Comparison of ENCODE assay signal across 8 mouse cellular contexts in the genomic region with DNA sequence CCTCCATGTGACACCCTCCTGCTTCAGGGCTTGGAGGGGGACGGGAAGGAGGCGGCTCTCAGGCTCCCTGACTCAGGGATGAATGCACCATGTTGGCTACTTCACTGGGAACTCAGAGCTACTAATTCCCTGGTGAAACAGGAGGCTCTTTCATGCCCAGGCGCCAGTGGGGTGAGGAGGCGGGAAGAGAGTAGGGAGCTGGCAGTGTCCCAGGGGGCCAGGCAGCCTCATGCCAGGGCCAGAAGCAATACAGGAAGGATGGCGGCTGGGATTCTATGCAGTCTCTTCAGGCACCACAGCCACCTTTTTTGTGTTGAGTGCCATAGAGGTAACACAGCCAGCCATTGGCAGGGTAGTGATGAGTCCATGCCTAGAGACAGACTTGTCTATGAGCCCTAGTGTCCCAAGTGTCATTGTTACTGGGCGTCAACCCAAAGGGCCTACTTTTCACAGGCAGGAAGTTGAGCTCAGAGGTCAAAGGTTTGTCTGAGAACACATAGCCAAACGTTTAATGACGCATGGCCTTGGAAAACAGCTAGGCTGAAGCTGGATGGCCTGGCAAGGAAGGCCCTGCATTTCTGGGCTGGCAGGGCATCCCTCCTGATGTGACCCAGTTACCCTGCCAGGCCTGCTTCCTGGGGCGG. TPM values are rescaled to one million over a fixed set of nuclear protein-coding genes. Genes with fewer than 3 reads are reported as not detected.
DNase-seq lines count a peak whose midpoint lies in the region; ATAC-seq lines count a peak whose summit lies in the region.

No protein-coding gene starts in this region.

- intact Hi-C loops in left cerebral cortex, postnatal 4 days (cut with DNase I) = no loop called here

- H3K27me3 ChIP-seq in kidney, embryonic 16.5 days (ENCODE audit: insufficient read depth, low read length) = no peaks in the 10 kb centered on the region
- H3K27me3 ChIP-seq in hindbrain, embryonic 16.5 days (replicated peaks; ENCODE audit: control insufficient read depth, insufficient read depth, low read length) = no peaks in the 10 kb centered on the region

- peaks cover 11% of the 10 kb centered on the region for H3K4me1 ChIP-seq in kidney, embryonic 16.5 days (ENCODE audit: insufficient read depth, low read length)
- H3K4me1 ChIP-seq in hindbrain, embryonic 16.5 days (ENCODE audit: control insufficient read depth, insufficient read depth, low read depth, low read length) = peaks cover 10% of the 10 kb centered on the region

- H3K36me3 ChIP-seq in kidney, embryonic 16.5 days (ENCODE audit: insufficient read depth, low read length) = peaks cover 14% of the 10 kb centered on the region
- peaks cover 6% of the 10 kb centered on the region; the same call in 1 of the 2 replicates for H3K36me3 ChIP-seq in hindbrain, embryonic 16.5 days (ENCODE audit: control insufficient read depth, insufficient read depth, low read length)

- H3K9me3 ChIP-seq in kidney, embryonic 16.5 days (ENCODE audit: low read length) = no peaks in the 10 kb centered on the region
- H3K9me3 ChIP-seq in hindbrain, embryonic 16.5 days (ENCODE audit: control insufficient read depth, low read length) = no peaks in the 10 kb centered on the region

- ATAC-seq in kidney, embryonic 16.5 days (ENCODE audit: low FRiP score, low TSS enrichment) = no peak
- peak; percentile 42 for ATAC-seq in frontal cortex, adult (ENCODE audit: low TSS enrichment)
- peak; percentile 87 for ATAC-seq in hindbrain, embryonic 16.5 days
- no peak for ATAC-seq in megakaryocyte, adult 5-6 weeks (ENCODE audit: poor library complexity, severe bottlenecking)

- H3K4me2 ChIP-seq in kidney, embryonic 16.5 days (replicated peaks; ENCODE audit: low read depth, low read length) = no peak overlapping the region
- no peak overlapping the region for H3K4me2 ChIP-seq in hindbrain, embryonic 16.5 days (ENCODE audit: low read length)

- H3K9ac ChIP-seq in kidney, embryonic 16.5 days (replicated peaks; ENCODE audit: low read length) = no peak overlapping the region
- no peak overlapping the region for H3K9ac ChIP-seq in hindbrain, embryonic 16.5 days (ENCODE audit: low read depth, low read length)

- H3K4me3 ChIP-seq in kidney, embryonic 16.5 days (ENCODE audit: low read length) = no peak overlapping the region
- H3K4me3 ChIP-seq in hindbrain, embryonic 16.5 days (ENCODE audit: low read length) = no peak overlapping the region

- DNase-seq in kidney, adult 11 months = peak; percentile 62
- peak; percentile 28 for DNase-seq in adrenal gland, adult 8-10 months
- peak; percentile 74 for DNase-seq in left cerebral cortex, postnatal 4 days
- DNase-seq in spleen, postnatal 10 days (ENCODE audit: low spot score in 2 of 2) = no peak

- H3K27ac ChIP-seq in kidney, embryonic 16.5 days (ENCODE audit: low read length) = no peak overlapping the region
- peak overlapping the region; percentile 68 for H3K27ac ChIP-seq in hindbrain, embryonic 16.5 days (ENCODE audit: low read depth, low read length)

- WGBS in kidney, embryonic 16.5 days = 54% methylated on average over 9 of the region's 9 CpGs
- WGBS in hindbrain, embryonic 16.5 days = 53% methylated on average over 9 of the region's 9 CpGs

RNA-seq across cellular contexts. Expression of a gene that starts 1.7 kb away (rescaled TPM):
- 32.2 and 35.2 TPM in 2 replicates for polyA plus RNA-seq in kidney, embryonic 16.5 days (2015; fragmentation: Nextera tagmentation; extraction: Ambion mirVana)
- total RNA-seq in adrenal gland, adult 8-10 months (2022) = 10 to 100 TPM; 24.5 to 26.7 (median 25.1) TPM
- polyA plus RNA-seq in hindbrain, embryonic 16.5 days (2015; fragmentation: Nextera tagmentation; extraction: Ambion mirVana) = 46.7 and 51.6 TPM in 2 replicates
- 10 to 100 TPM; 33.0 to 34.5 TPM for total RNA-seq in left cerebral cortex, postnatal 4 days (2021)
- 19.5 and 25.6 TPM in 2 replicates for total RNA-seq in megakaryocyte, adult 5-6 weeks (2015)
- 4.7 and 7.1 TPM in 2 replicates for total RNA-seq in megakaryocyte, adult 5-6 weeks (2017)

RNA-seq across cellular contexts. Expression of a gene that starts 8.8 kb away (rescaled TPM):
- 0.10 and 0.31 TPM in 2 replicates for polyA plus RNA-seq in kidney, embryonic 16.5 days (2015; fragmentation: Nextera tagmentation; extraction: Ambion mirVana)
- 1 to 10 TPM in 1 of 4 experiments, under 1 TPM in 3; 0.20 to 1.5 (median 0.36) TPM for total RNA-seq in adrenal gland, adult 8-10 months (2022)
- polyA plus RNA-seq in hindbrain, embryonic 16.5 days (2015; fragmentation: Nextera tagmentation; extraction: Ambion mirVana) = 178 and 200 TPM in 2 replicates
- total RNA-seq in left cerebral cortex, postnatal 4 days (2021) = 100 to 1,000 TPM; 511 to 532 TPM
- not detected in 2 replicates for total RNA-seq in megakaryocyte, adult 5-6 weeks (2015)
- total RNA-seq in megakaryocyte, adult 5-6 weeks (2017) = not detected in 2 replicates

RNA-seq across cellular contexts. Expression of a gene that starts 9.5 kb away (rescaled TPM):
- polyA plus RNA-seq in kidney, embryonic 16.5 days (2015; fragmentation: Nextera tagmentation; extraction: Ambion mirVana) = 20.4 and 21.7 TPM in 2 replicates
- 10 to 100 TPM; 15.9 to 24.7 (median 21.9) TPM for total RNA-seq in adrenal gland, adult 8-10 months (2022)
- polyA plus RNA-seq in hindbrain, embryonic 16.5 days (2015; fragmentation: Nextera tagmentation; extraction: Ambion mirVana) = 12.3 and 12.5 TPM in 2 replicates
- total RNA-seq in left cerebral cortex, postnatal 4 days (2021) = 10 to 100 TPM; 11.7 to 14.6 TPM
- total RNA-seq in megakaryocyte, adult 5-6 weeks (2015) = 13.6 and 16.3 TPM in 2 replicates
- total RNA-seq in megakaryocyte, adult 5-6 weeks (2017) = 12.5 and 14.5 TPM in 2 replicates

RNA-seq across cellular contexts. Expression of a gene that starts 9.9 kb away (rescaled TPM):
- polyA plus RNA-seq in kidney, embryonic 16.5 days (2015; fragmentation: Nextera tagmentation; extraction: Ambion mirVana) = 58.3 and 58.6 TPM in 2 replicates
- total RNA-seq in adrenal gland, adult 8-10 months (2022) = 10 to 100 TPM; 49.9 to 65.3 (median 59.3) TPM
- polyA plus RNA-seq in hindbrain, embryonic 16.5 days (2015; fragmentation: Nextera tagmentation; extraction: Ambion mirVana) = 56.4 and 57.1 TPM in 2 replicates
- total RNA-seq in left cerebral cortex, postnatal 4 days (2021) = 10 to 100 TPM; 42.2 to 44.7 TPM
- 35.3 and 51.3 TPM in 2 replicates for total RNA-seq in megakaryocyte, adult 5-6 weeks (2015)
- total RNA-seq in megakaryocyte, adult 5-6 weeks (2017) = 32.2 and 35.8 TPM in 2 replicates

RNA-seq across cellular contexts. Expression of a gene that starts 10.1 kb away (rescaled TPM):
- 0.24 and 0.49 TPM in 2 replicates for polyA plus RNA-seq in kidney, embryonic 16.5 days (2015; fragmentation: Nextera tagmentation; extraction: Ambion mirVana)
- total RNA-seq in adrenal gland, adult 8-10 months (2022) = 1 to 10 TPM in 2 of 4 experiments, under 1 TPM in 2; 0.70 to 1.4 (median 0.99) TPM
- 0.85 and 1.2 TPM in 2 replicates for polyA plus RNA-seq in hindbrain, embryonic 16.5 days (2015; fragmentation: Nextera tagmentation; extraction: Ambion mirVana)
- total RNA-seq in left cerebral cortex, postnatal 4 days (2021) = under 1 TPM; 0.72 to 0.94 TPM
- total RNA-seq in megakaryocyte, adult 5-6 weeks (2015) = 0.39 TPM in 1 of 2 replicates, not detected in the other
- total RNA-seq in megakaryocyte, adult 5-6 weeks (2017) = not detected in 2 replicates

Comparison
In these comparisons a context has a peak if more than half of its experiments do, and no peak if none do; other contexts are left out.
1. DNase-seq: peak in kidney, adult 11 months (single experiment), adrenal gland, adult 8-10 months (single experiment) and left cerebral cortex, postnatal 4 days (single experiment); none in spleen, postnatal 10 days (0 of 2).
2. ATAC-seq: peak in frontal cortex, adult (single experiment) and hindbrain, embryonic 16.5 days (single experiment); none in kidney, embryonic 16.5 days (single experiment) and megakaryocyte, adult 5-6 weeks (single experiment).
3. RNA of a gene that starts 8.8 kb away (total RNA-seq): 511 to 532 TPM in left cerebral cortex, postnatal 4 days; 0.20 to 1.5 TPM in adrenal gland, adult 8-10 months and not detected in megakaryocyte, adult 5-6 weeks; every median in the first group is over 100 times any median in the second.